Mouse (Mus musculus) brain, embryonic 18.5 days (tissue): ENCODE measurements around the gene Zcchc10.
"Not testable (repeated sequence)": the region's sequence is repeated elsewhere in the genome, so short reads cannot be mapped to it uniquely, and the experiment has no call there.

Experiments
- DNase-seq: peaks from one replicate; pipeline ENCODE4 v3.0.0-alpha.2; 2012; ENCODE audit warnings: low read depth, low spot score

The Zcchc10 gene

GRCm38 (mm10) chr11:53324512-53324968, at the start of gene Zcchc10:
Zcchc10 (plus strand) TSS chr11:53324679.
- DNase-seq: peak; percentile 63

GRCm38 (mm10) chr11:53275358-53275757, 49.1 kb upstream of the Zcchc10 start:
- DNase-seq: no peak

GRCm38 (mm10) chr11:53278411-53278810, 46.1 kb upstream of the Zcchc10 start:
- no peak for DNase-seq

GRCm38 (mm10) chr11:53285885-53286284, 38.6 kb upstream of the Zcchc10 start:
- no peak for DNase-seq

- DNase-seq: not testable (repeated sequence)
These were observed 34.3 kb upstream of the Zcchc10 start for GRCm38 (mm10) chr11:53290187-53290586.

- no peak for DNase-seq
These were observed 33.6 kb upstream of the Zcchc10 start for GRCm38 (mm10) chr11:53290871-53291270.

GRCm38 (mm10) chr11:53294441-53294840, 30.0 kb upstream of the Zcchc10 start:
- no peak for DNase-seq

GRCm38 (mm10) chr11:53296880-53297279, 27.6 kb upstream of the Zcchc10 start:
- DNase-seq: no peak

GRCm38 (mm10) chr11:53297947-53298860, 26.3 kb upstream of the Zcchc10 start:
- DNase-seq: no peak

GRCm38 (mm10) chr11:53299551-53300329, 24.7 kb upstream of the Zcchc10 start:
- DNase-seq: no peak

GRCm38 (mm10) chr11:53300330-53301166, 23.9 kb upstream of the Zcchc10 start, which contains the start of gene Hspa4:
Hspa4 (minus strand) TSS chr11:53300457.
- peak; percentile 99 for DNase-seq

GRCm38 (mm10) chr11:53301167-53301515, 23.3 kb upstream of the Zcchc10 start:
- no peak for DNase-seq

- DNase-seq: no peak
These were observed 20.2 kb upstream of the Zcchc10 start for GRCm38 (mm10) chr11:53304044-53304840.

- DNase-seq: no peak
These were observed 17.5 kb upstream of the Zcchc10 start for GRCm38 (mm10) chr11:53306965-53307364.

- no peak for DNase-seq
These were observed 16.9 kb upstream of the Zcchc10 start for GRCm38 (mm10) chr11:53307558-53308065.

GRCm38 (mm10) chr11:53308251-53308864, 16.1 kb upstream of the Zcchc10 start:
- DNase-seq: no peak

GRCm38 (mm10) chr11:53308884-53309310, 15.6 kb upstream of the Zcchc10 start:
- DNase-seq: no peak

GRCm38 (mm10) chr11:53311385-53311784, 13.1 kb upstream of the Zcchc10 start:
- DNase-seq: no peak

GRCm38 (mm10) chr11:53312823-53313222, 11.7 kb upstream of the Zcchc10 start:
- not testable (repeated sequence) for DNase-seq

GRCm38 (mm10) chr11:53314770-53315173, 9.7 kb upstream of the Zcchc10 start:
- DNase-seq: no peak
